Mouse (Mus musculus) layer of hippocampus, postnatal 10 days (tissue): Measurements from ENCODE around the gene Uri1. TPM values are rescaled to one million over a fixed set of nuclear protein-coding genes. Genes with fewer than 3 reads are reported as not detected.

ENCODE experiments used
- DNase-seq, 2 experiments: peaks; one replicate each; pipeline ENCODE4 v3.0.0; 2021; ENCODE audit warnings: low spot score in 2 of 2
- total RNA-seq, 2 experiments: library from RNA; stranded (reverse); gene quantifications; 2 replicates each; pipeline ENCODE4 v1.2.3; 2021

Uri1 gene
- total RNA-seq, 2 experiments from 2014 or later = 33.5 to 42.2 TPM

- peak; percentile 58 to 70 for DNase-seq
Observed at GRCm38 (mm10) chr7:38018416-38019368, 4.7 kb downstream of the Uri1 start.

- no peak for DNase-seq
Observed at GRCm38 (mm10) chr7:38015356-38015755, 8.0 kb downstream of the Uri1 start.

- no peak for DNase-seq
Observed at GRCm38 (mm10) chr7:38013946-38014345, 9.4 kb downstream of the Uri1 start.

GRCm38 (mm10) chr7:38012811-38013210 lies 10.5 kb downstream of the Uri1 start:
- DNase-seq = no peak

- no peak for DNase-seq
Observed at GRCm38 (mm10) chr7:38008359-38008758, 15.0 kb downstream of the Uri1 start.

GRCm38 (mm10) chr7:38002451-38002850 lies 20.9 kb downstream of the Uri1 start:
- no peak for DNase-seq

GRCm38 (mm10) chr7:37999691-38000090 lies 23.7 kb downstream of the Uri1 start:
- no peak for DNase-seq

- no peak for DNase-seq
Observed at GRCm38 (mm10) chr7:37992861-37993260, 30.5 kb downstream of the Uri1 start.

- no peak for DNase-seq
Observed at GRCm38 (mm10) chr7:37984866-37985265, 38.5 kb downstream of the Uri1 start.

- no peak for DNase-seq
Observed at GRCm38 (mm10) chr7:37983471-37983870, 39.9 kb downstream of the Uri1 start.

- no peak for DNase-seq
Observed at GRCm38 (mm10) chr7:37979729-37980128, 43.6 kb downstream of the Uri1 start.

GRCm38 (mm10) chr7:37978412-37978811 lies 44.9 kb downstream of the Uri1 start:
- no peak for DNase-seq

- DNase-seq = no peak
Observed at GRCm38 (mm10) chr7:37977676-37978075, 45.7 kb downstream of the Uri1 start.

- DNase-seq = no peak
Observed at GRCm38 (mm10) chr7:37972999-37973555, 50.3 kb downstream of the Uri1 start.

GRCm38 (mm10) chr7:37972571-37972970 lies 50.8 kb downstream of the Uri1 start:
- DNase-seq = peak in 1 of 2 experiments; percentile 17

- no peak for DNase-seq
Observed at GRCm38 (mm10) chr7:37962326-37962725, 61.0 kb downstream of the Uri1 start.

GRCm38 (mm10) chr7:37961247-37961646 lies 62.1 kb downstream of the Uri1 start:
- no peak for DNase-seq

- DNase-seq = no peak
Observed at GRCm38 (mm10) chr7:37951841-37952240, 71.5 kb downstream of the Uri1 start.

- DNase-seq = no peak
Observed at GRCm38 (mm10) chr7:37936459-37936858, 86.9 kb downstream of the Uri1 start.

- DNase-seq = no peak
Observed at GRCm38 (mm10) chr7:37935786-37936185, 87.6 kb downstream of the Uri1 start.

GRCm38 (mm10) chr7:37934770-37935182 lies 88.6 kb downstream of the Uri1 start:
- peak; percentile 77 to 80 for DNase-seq

GRCm38 (mm10) chr7:37933754-37934308 lies 89.5 kb downstream of the Uri1 start:
- DNase-seq = no peak
